Mouse (Mus musculus) forebrain, embryonic 11.5 days (tissue): ENCODE measurements around the gene Klf1. TPM values are rescaled to one million over a fixed set of nuclear protein-coding genes. Genes with fewer than 3 reads are reported as not detected.

Source experiments
- ATAC-seq: fragments of 200-750 bp; cut with Nextera tagmentation; replicated peaks from 2 replicates; pipeline ENCODE4 v1.8.0; 2017; ENCODE audit warnings: moderate TSS enrichment; ENCODE audit not compliant: low FRiP score
- DNase-seq: peaks from one replicate; pipeline ENCODE4 v3.0.0-alpha.2; 2017; ENCODE audit warnings: low spot score
- H3K27ac ChIP-seq: fragments of 300-500 bp; sonication (generic); 2 replicates; pipeline ENCODE4 v1.5.1; 2014; ENCODE audit warnings: low read depth, low read length
- H3K27me3 ChIP-seq: fragments of 300-500 bp; sonication (generic); 2 replicates; pipeline ENCODE4 v1.6.1; 2014; ENCODE audit warnings: mild to moderate bottlenecking, low read length, mixed read lengths; ENCODE audit not compliant: control insufficient read depth, insufficient read depth
- H3K36me3 ChIP-seq: fragments of 300-500 bp; sonication (generic); 2 replicates; pipeline ENCODE4 v1.6.1; 2014; ENCODE audit warnings: mild to moderate bottlenecking, low read length, moderate library complexity, mixed read lengths; ENCODE audit not compliant: control insufficient read depth, insufficient read depth
- H3K4me1 ChIP-seq: fragments of 300-500 bp; sonication (generic); replicated peaks from 2 replicates; pipeline ENCODE4 v1.6.1; 2014; ENCODE audit warnings: low read length, mixed read lengths; ENCODE audit not compliant: control insufficient read depth, insufficient read depth
- H3K4me2 ChIP-seq: fragments of 300-500 bp; sonication (generic); 2 replicates; pipeline ENCODE4 v1.6.1; 2014; ENCODE audit warnings: low read depth, mild to moderate bottlenecking, low read length, moderate library complexity, mixed read lengths; ENCODE audit not compliant: severe bottlenecking
- H3K4me3 ChIP-seq: fragments of 300-500 bp; sonication (generic); 2 replicates; pipeline ENCODE4 v1.5.1; 2014; ENCODE audit warnings: low read depth, low read length
- H3K9ac ChIP-seq: fragments of 300-500 bp; sonication (generic); 2 replicates; pipeline ENCODE4 v1.6.1; 2014; ENCODE audit warnings: low read length
- H3K9me3 ChIP-seq: fragments of 300-500 bp; sonication (generic); 2 replicates; pipeline ENCODE4 v1.6.1; 2016; ENCODE audit warnings: low read length, mixed read lengths; ENCODE audit not compliant: control insufficient read depth
- WGBS: fragments of 180-500 bp; shearing (Covaris S2); extraction: QIAGEN DNeasy Blood & Tissue Kit; methylation state at CpG from one replicate; pipeline ENCODE4 v1.1.7; 2014; 5-methylcytosine and 5-hydroxymethylcytosine counted together
- polyA plus RNA-seq: library from polyadenylated mRNA; unstranded; fragments of >200 nt; fragmentation: Nextera tagmentation; extraction: Ambion mirVana; gene quantifications from 2 replicates; pipeline ENCODE4 v1.2.1, GENCODE M21; 2014

Gene Klf1
- polyA plus RNA-seq, 1 experiment from 2014 or later: 17.5 TPM

DNA sequence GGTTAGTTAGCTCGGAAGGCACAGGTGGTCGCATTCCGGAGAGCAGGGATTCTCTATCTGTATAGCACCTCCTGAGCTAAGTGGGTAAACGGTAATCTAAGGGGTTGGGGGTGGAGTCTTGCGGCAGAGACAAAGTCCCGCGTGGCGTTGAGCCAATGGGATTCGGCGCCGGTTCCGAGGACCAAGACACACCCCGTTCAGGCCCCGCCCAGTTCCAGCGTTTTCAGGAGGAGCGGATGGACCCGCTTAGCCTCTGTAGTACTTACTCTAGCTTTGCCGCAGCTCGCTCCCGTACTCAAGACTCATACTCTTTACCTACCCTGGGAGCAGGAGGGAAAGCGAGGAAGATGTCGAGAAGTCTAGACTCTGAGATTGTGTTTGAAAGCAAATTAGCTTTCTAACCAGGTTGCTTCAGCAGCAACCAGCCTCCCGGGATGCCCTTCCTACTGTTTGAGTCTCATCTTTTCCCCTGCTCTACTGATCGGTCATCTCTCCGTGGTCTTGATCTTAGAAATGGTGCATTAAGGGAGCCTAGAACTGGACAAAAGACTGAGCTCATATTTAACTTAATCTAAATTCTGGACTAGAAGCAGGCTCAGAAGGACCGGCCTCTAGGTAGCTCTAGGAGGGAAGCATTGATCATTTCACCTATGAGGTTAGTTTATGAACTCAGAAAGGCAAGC, 42.9 kb downstream of the Klf1 start:
- Histone ChIP-seq H3K4me1 (peaks cover 18% of the 10 kb centered on the region), H3K27ac (no peak overlapping the region), H3K36me3 (no peaks in the 10 kb centered on the region), H3K4me2 (peak overlapping the region; percentile 86), H3K4me3 (peak overlapping the region; percentile 17; the same call in 1 of the 2 replicates), H3K9me3 (no peaks in the 10 kb centered on the region), H3K27me3 (peaks cover 34% of the 10 kb centered on the region), H3K9ac (no peak overlapping the region)
- ATAC-seq: peak; percentile 77
- 2% methylated on average over 26 of the region's 26 CpGs for WGBS
- DNase-seq: peak; percentile 88

DNA sequence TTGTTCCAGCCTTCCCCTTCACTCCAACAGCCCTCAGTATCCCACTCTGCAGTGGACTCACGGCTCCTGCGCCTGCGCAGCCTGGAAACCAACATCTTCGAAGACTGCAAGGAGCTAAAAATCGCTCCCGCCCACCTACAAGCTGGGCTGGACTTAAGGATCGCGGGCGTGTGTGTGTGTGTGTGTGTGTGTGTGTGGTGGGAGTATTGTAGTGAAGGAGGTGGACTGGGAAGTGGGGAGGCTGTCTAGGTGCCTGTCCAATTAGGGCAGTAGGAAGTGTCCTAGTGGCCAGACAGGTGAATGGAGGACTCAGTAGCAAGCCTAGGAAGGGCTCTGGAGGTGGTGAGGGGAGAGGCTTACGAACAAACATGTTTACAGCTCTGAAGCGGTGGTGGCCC, 43.5 kb downstream of the Klf1 start:
- H3K36me3 ChIP-seq: no peaks in the 10 kb centered on the region
- WGBS: 3% methylated on average over 11 of the region's 11 CpGs
- peaks cover 18% of the 10 kb centered on the region for H3K4me1 ChIP-seq
- peak overlapping the region; percentile 57; the same call in 1 of the 2 replicates for H3K4me3 ChIP-seq
- no peaks in the 10 kb centered on the region for H3K9me3 ChIP-seq
- peak overlapping the region; percentile 86 for H3K4me2 ChIP-seq
- H3K27ac ChIP-seq: no peak overlapping the region
- H3K9ac ChIP-seq: no peak overlapping the region
- H3K27me3 ChIP-seq: peaks cover 39% of the 10 kb centered on the region
- no peak for DNase-seq
- ATAC-seq: peak; percentile 45

DNA sequence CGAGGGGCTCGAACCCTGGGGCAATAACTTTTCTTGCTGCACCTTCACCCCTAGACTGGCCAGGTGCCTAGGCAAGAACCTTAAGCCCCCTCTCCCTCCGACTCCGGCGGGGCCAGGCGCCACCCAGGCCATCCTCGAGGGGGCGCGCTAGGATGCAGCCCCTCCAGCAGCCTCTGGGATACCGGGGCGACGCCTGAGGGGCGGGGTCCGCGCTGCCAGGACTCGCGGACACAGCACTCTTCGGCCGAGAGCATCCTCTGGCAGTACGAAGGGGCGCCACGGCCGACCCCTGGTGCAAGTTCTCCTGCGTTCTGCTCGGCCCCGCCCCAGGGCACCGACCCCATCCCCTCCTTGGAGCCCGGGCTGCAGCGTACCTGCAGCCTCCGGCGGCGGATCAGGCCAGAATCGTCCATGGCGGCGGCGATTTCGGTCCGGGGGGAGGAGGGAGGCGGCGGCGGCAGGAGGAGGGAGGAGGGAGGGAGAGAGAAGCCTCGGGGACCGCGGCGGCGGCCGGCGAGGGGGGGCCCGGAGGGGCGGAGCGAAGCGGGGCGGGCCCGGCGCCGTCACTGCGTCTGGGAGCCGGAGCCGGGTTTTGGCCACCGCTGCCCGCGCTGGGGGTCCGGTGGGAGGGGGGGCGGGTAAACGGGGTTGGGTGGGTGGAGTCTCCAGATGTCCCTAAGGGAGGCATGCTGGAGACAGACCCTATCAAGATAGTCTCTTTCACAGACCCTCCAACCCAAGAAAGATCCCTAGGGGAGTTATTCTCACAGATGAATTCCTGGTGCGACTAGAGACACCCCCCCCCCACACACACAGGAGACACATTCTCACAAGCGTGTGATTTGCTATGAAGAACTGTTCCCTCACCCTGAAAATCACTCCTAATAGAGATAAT, 44.2 kb downstream of the Klf1 start:
- peak overlapping the region; percentile 57 for H3K4me3 ChIP-seq
- WGBS: under 1% methylated on average over 34 of the region's 67 CpGs
- no peaks in the 10 kb centered on the region for H3K9me3 ChIP-seq
- peak overlapping the region; percentile 86 for H3K4me2 ChIP-seq
- ATAC-seq (peak; percentile 63), DNase-seq (peak; percentile 86)
- H3K27ac ChIP-seq: no peak overlapping the region
- peaks cover 18% of the 10 kb centered on the region for H3K4me1 ChIP-seq
- no peaks in the 10 kb centered on the region for H3K36me3 ChIP-seq
- peaks cover 39% of the 10 kb centered on the region for H3K27me3 ChIP-seq
- H3K9ac ChIP-seq: peak overlapping the region; percentile 57

DNA sequence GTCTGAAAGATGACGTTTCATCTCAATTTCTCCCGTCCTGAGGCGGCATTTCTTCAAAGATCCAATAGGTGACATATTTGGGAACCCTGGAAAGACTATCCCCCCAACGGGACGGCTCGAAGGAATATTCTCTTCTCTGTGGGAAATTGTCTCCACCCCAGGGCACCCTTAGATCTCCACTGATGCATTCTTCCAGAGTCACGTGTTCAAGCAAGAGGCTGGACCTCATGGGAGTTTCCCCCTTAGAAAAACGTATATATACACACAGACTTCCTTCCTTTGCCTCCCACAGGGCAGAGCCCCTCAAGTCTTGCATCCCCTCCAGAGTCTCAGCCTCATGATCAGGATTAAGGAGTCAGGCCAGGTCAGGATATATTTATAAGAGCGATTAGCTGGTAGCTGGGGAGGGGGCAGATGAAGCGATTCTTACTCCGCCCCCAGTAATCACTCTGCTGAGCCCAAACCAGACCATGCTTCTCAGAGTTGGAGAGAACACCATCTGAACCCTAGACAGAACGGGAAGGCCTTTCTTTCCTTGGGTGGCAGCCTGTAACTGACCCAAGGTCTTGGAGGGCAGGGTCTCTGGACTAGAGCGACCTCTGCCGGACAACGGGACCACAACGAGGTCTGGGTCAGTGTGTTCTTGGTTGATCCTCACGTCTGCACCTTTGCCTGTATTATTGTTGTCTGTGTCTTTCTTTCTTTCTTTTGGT, 45.0 kb downstream of the Klf1 start, which contains the start of gene Rtbdn:
TSS of gene Rtbdn (plus strand) at position 464 of the 713 bp plus-strand sequence.
- H3K27me3 ChIP-seq: peaks cover 39% of the 10 kb centered on the region
- H3K4me2 ChIP-seq: peak within 1 kb of the TSS; percentile 86
- H3K27ac ChIP-seq: no peak within 1 kb of the TSS
- peak within 1 kb of the TSS; percentile 57 for H3K9ac ChIP-seq
- ATAC-seq (no peak), DNase-seq (peak; percentile 71)
- WGBS: 7% methylated on average over 17 of the region's 17 CpGs
- peak within 1 kb of the TSS; percentile 57 for H3K4me3 ChIP-seq
- no peaks in the 10 kb centered on the region for H3K9me3 ChIP-seq
- H3K4me1 ChIP-seq: peaks cover 18% of the 10 kb centered on the region
- no peaks in the 10 kb centered on the region for H3K36me3 ChIP-seq

DNA sequence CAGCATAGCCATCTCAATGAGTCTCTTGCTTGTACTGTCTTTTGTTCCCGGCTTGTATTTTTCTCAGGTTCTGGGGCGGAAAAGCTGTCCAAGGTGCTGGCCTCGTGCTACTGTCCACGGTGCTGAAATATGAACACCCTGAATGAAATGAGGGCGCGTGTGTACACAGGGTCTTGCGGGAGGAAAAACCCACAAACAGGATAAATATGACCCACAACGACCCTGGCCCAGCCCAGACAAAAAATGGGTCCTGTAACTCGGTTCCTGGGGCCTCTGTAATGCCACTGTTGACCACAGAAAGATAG, 45.5 kb downstream of the Klf1 start:
- H3K4me3 ChIP-seq: no peak overlapping the region
- H3K36me3 ChIP-seq: no peaks in the 10 kb centered on the region
- H3K9me3 ChIP-seq: no peaks in the 10 kb centered on the region
- H3K27me3 ChIP-seq: peaks cover 39% of the 10 kb centered on the region
- no peak overlapping the region for H3K4me2 ChIP-seq
- ATAC-seq (no peak), DNase-seq (no peak)
- no peak overlapping the region for H3K9ac ChIP-seq
- H3K4me1 ChIP-seq: peaks cover 18% of the 10 kb centered on the region
- no peak overlapping the region for H3K27ac ChIP-seq
- WGBS: 16% methylated on average over 9 of the region's 9 CpGs

DNA sequence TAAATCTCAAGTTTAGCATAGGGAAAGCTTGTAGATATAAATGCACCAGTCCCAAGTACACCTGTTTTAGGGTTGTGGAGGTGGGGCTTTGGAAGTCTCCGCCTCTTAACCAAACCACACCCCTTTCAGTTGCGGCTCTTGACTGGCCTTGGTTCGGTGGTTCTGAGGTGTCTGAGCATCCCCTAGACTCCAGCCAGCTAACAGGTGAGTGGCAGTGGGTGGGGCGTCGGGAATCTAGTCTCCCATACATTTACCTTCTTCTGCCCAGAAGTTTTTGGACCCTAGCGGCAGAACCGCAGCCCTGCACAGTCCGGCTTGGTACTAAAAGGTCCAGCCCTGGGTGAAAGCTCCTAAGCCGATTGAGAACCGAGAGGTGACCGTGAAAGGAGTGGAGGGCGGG, 48.0 kb downstream of the Klf1 start:
- Histone ChIP-seq H3K27me3 (peaks cover 35% of the 10 kb centered on the region), H3K27ac (no peak overlapping the region), H3K4me3 (no peak overlapping the region), H3K4me1 (peaks cover 11% of the 10 kb centered on the region), H3K9me3 (no peaks in the 10 kb centered on the region), H3K36me3 (no peaks in the 10 kb centered on the region), H3K4me2 (no peak overlapping the region), H3K9ac (no peak overlapping the region)
- DNase-seq (no peak), ATAC-seq (no peak)
- 19% methylated on average over 12 of the region's 12 CpGs for WGBS

DNA sequence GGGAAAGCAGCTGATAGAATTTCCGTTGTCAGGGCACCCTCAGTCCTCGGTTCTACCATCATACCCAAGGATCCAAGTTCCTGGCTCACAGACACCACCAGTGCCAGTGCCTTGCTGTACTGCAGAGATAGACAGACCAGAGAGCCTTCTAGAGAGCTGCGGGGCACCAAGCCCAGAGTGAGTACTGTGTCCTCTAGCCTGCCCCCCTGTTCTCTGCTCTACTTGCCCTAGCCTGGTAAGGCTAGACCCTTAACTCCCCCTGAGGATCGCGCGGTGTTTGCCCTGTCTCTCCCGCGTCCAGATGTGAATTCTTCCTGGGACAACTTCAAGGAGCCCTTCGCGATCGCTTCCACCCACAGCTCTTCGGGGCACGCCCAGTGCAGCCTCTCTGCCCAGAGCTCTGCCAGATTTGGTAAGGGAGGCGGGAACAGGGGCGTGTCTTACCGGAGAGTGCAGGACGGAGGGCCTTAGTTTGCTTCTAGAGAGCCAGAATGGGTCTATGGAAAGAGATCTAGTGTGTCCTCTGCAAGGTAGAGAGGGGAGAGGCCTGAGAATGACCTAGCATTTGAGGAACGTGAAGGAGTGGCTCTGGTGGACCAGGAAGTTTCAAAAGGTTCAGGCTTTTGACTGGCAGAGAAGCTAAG, 51.0 kb downstream of the Klf1 start:
- H3K4me1 ChIP-seq: no peaks in the 10 kb centered on the region
- H3K4me3 ChIP-seq: no peak overlapping the region
- no peak overlapping the region for H3K27ac ChIP-seq
- DNase-seq: no peak
- WGBS: 9% methylated on average over 18 of the region's 18 CpGs
- H3K36me3 ChIP-seq: no peaks in the 10 kb centered on the region
- no peak overlapping the region for H3K9ac ChIP-seq
- H3K9me3 ChIP-seq: no peaks in the 10 kb centered on the region
- peaks cover 12% of the 10 kb centered on the region; the same call in 1 of the 2 replicates for H3K27me3 ChIP-seq
- ATAC-seq: no peak
- H3K4me2 ChIP-seq: no peak overlapping the region
